Mouse (Mus musculus): Measurements from ENCODE around the gene Irf4.

DNA sequence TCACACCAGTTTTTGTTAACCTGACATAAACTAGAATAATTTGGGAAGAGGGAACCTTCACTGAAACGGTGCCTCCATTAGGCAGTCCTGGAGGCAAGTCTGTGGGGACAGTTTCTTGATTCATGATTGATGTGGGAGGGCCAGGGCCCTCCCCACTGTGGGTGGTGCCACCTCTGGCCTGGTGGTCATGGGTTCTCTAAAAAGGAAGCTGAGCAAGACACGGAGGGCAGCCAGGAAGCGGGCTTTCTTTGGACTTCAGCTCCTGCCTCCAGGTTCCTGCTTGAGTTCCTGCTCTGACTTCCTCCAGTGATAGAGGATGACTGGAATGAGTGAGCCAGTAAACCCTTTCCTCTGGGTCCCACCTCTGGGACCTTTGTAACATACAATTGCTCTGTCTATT lies 39.4 kb downstream of the Irf4 start:
- TF ChIP-seq CTCF (IDR thresholded peaks at IDR 0.05; ENCODE audit: control insufficient read depth, insufficient read depth, low read length), result no peak
- no peak for TF ChIP-seq POLR2A (IDR thresholded peaks at IDR 0.05; ENCODE audit: borderline replicate concordance, control insufficient read depth, low read depth, low read length)

All from bone marrow, adult 2 months (tissue).